Comparison of ENCODE assay signal across 1 mouse cellular context in the genomic region with DNA sequence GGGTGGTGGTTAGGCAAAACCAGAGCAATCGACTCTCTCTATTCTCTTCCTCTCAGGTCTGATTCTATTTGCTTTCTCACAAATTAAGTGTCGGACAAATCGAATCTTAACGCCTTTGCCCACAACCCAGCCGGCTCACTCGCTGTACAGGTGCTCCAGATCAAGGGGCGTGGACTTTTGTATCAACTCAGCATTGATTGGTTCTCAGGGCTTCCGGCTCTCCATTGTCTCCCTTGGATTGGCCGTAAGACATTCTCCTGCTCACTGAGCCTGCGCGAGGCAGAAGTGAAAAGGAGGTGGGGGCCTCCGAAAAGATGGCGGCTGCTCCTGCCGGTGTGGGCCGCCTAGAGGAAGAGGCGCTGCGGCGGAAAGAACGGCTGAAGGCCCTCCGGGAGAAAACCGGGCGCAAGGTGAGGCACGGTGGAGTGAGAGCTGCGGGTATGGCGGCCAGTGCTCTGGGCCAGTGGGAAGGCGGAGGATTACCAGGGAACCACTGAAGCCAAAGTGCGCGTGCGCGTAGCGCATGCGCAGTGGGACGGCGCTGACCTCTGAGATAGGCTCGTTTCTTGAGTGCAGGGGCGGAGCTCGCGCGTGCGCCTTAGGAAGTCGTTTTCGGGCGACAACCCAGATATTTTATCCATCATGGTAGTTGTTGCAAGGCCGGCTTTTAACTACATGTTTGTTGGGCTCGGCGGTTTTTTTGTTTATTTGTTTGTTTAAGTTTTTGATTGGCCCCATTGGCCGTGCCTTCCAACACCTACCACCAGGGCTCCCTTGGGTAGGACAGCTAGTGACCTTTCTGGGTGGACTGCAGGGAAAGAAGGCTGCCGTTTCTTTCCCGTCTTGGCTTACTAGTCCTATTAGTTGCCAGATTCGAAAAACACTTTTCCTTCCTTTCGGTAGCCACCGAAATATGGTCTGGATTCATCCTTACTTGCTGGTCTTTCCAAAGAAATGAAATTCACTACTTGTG.
TF ChIP-seq lines count a peak whose summit lies in the region.

Gene Ccdc12, plus strand, starts transcription at position 255 of the 973 bp plus-strand sequence.

TF ChIP-seq in CH12.LX, 34 proteins besides CTCF, POLR2A, EP300 and RAD21 (continued from another document):
- no peak for TF ChIP-seq GABPA (IDR thresholded peaks at IDR 0.05; ENCODE audit: insufficient replicate concordance, low read depth, low read length)
- TF ChIP-seq SIN3A (IDR thresholded peaks at IDR 0.05; ENCODE audit: low read length) = peak; percentile 83
- peak; percentile 93 for TF ChIP-seq NRF1 (IDR thresholded peaks at IDR 0.05; ENCODE audit: low read depth, low read length)
- no peak for TF ChIP-seq JUN (IDR thresholded peaks at IDR 0.05; ENCODE audit: insufficient read depth, low read depth, low read length)
- TF ChIP-seq RCOR1 (conservative IDR thresholded peaks at IDR 0.05; ENCODE audit: low read depth, low read length) = no peak
- no peak for TF ChIP-seq MAFK (IDR thresholded peaks at IDR 0.05; ENCODE audit: insufficient replicate concordance, low read length)
- TF ChIP-seq E2F4 (IDR thresholded peaks at IDR 0.05; ENCODE audit: insufficient replicate concordance, low read depth, low read length) = no peak
- TF ChIP-seq PAX5 (IDR thresholded peaks at IDR 0.05; ENCODE audit: low read length) = no peak
- TF ChIP-seq ZNF384 (IDR thresholded peaks at IDR 0.05; ENCODE audit: low read depth, low read length) = no peak
- TF ChIP-seq IRF4 (IDR thresholded peaks at IDR 0.05; ENCODE audit: low read depth, low read length) = no peak
- TF ChIP-seq KAT2A (IDR thresholded peaks at IDR 0.05; ENCODE audit: insufficient replicate concordance, low read length) = peak; percentile 54; the same call in 1 of the 2 replicates
- no peak for TF ChIP-seq ZKSCAN1 (IDR thresholded peaks at IDR 0.05; ENCODE audit: borderline replicate concordance, low read depth, low read length)
- TF ChIP-seq HCFC1 (IDR thresholded peaks at IDR 0.05; ENCODE audit: low read depth, low read length) = peak; percentile 76
- peak; percentile 53; the same call in 1 of the 2 replicates for TF ChIP-seq MEF2A (IDR thresholded peaks at IDR 0.05; ENCODE audit: borderline replicate concordance, low read depth, low read length)
- TF ChIP-seq USF1 (IDR thresholded peaks at IDR 0.05; ENCODE audit: low read depth, low read length) = no peak
- peak; percentile 90 for TF ChIP-seq ELF1 (IDR thresholded peaks at IDR 0.05; ENCODE audit: low read depth, low read length)
- peak; percentile 91 for TF ChIP-seq TCF12 (IDR thresholded peaks at IDR 0.05; ENCODE audit: low read depth, low read length)
- peak; percentile 4; the same call in 1 of the 2 replicates for TF ChIP-seq BHLHE40 (IDR thresholded peaks at IDR 0.05; ENCODE audit: low read depth, low read length)
- no peak; the same call in 1 of the 2 replicates for TF ChIP-seq MXI1 (IDR thresholded peaks at IDR 0.05; ENCODE audit: low read depth, low read length)
- TF ChIP-seq UBTF (IDR thresholded peaks at IDR 0.05; ENCODE audit: low read depth, low read length) = no peak
- no peak for TF ChIP-seq JUND (conservative IDR thresholded peaks at IDR 0.05; ENCODE audit: low read depth, low read length)
- TF ChIP-seq POLR2AphosphoS2 (IDR thresholded peaks at IDR 0.05; ENCODE audit: low read depth, low read length) = peak; percentile 76; the same call in 1 of the 2 replicates
- peak; percentile 29; the same call in 1 of the 2 replicates for TF ChIP-seq MYC (IDR thresholded peaks at IDR 0.05; ENCODE audit: low read depth, low read length)
